In the genomic region with DNA sequence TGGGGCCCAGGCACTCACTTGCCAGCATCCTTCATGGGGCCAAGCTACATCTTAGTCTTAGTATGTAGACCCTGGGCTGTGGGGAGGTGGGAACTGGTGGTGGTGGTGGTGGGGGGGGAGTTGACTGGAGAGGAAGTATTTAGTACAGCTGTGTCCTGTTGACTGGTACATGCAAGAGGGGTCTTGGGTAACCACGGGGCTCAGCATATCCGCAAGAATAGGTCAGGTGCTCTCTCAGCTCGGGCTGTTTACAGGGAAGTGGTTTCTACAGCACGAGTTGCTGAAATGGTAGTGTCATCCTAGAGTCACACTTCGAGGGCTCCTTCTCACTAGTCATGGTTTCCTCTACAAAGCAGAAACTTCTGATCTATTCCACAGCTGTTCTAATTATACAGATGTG, we compare ENCODE assay signal across 13 mouse cellular contexts. TPM values are rescaled to one million over a fixed set of nuclear protein-coding genes. Genes with fewer than 3 reads are reported as not detected.
DNase-seq lines count a peak whose midpoint lies in the region; TF ChIP-seq lines count a peak whose summit lies in the region.
"Had no signal": no experiment of that assay in that cellular context is flagged by ENCODE, and none has a peak within 500 bp of the region (broad histone marks: within the 10 kb centered on the region; RNA-seq: fewer than 3 reads in every experiment).

No protein-coding gene starts in this region.

- peaks cover 3% of the 10 kb centered on the region; the same call in 1 of the 2 replicates for H3K9me3 ChIP-seq in megakaryocyte, embryonic 14.5 days
- H3K9me3 ChIP-seq: heart, embryonic 10.5 days had no signal

- DNase-seq in T-cell, adult 2 months (ENCODE audit: low spot score), result peak; percentile 78
- peak; percentile 59 for DNase-seq in induced T-regulatory cell, adult 2 months (ENCODE audit: low read depth)
- peak; percentile 55 to 79 for DNase-seq in thymus, adult 18-20 months
- DNase-seq in left cerebral cortex, adult 2 months (ENCODE audit: extremely low spot score in 1 of 2, low spot score in 2 of 2), result no peak
- DNase-seq in urinary bladder, postnatal 10 days (ENCODE audit: low spot score), result no peak
- no peak for DNase-seq in layer of hippocampus, postnatal 14 days (ENCODE audit: low spot score in 2 of 2)
- DNase-seq: forebrain, postnatal 0 days had no signal

- intact Hi-C loops in left cerebral cortex, adult 2 months (cut with DNase I), result no loop called here

- TF ChIP-seq CTCF in left cerebral cortex, adult 2 months (IDR thresholded peaks at IDR 0.05), result no peak

- no peak overlapping the region for H3K27ac ChIP-seq in left cerebral cortex, adult 2 months
- H3K27ac ChIP-seq: heart, embryonic 10.5 days had no signal

- peak overlapping the region; percentile 84 for H3K4me3 ChIP-seq in megakaryocyte, embryonic 14.5 days (replicated peaks)
- no peak overlapping the region for H3K4me3 ChIP-seq in left cerebral cortex, adult 2 months
- H3K4me3 ChIP-seq: heart, embryonic 10.5 days had no signal

- H3K4me1 ChIP-seq in megakaryocyte, embryonic 14.5 days, result peaks cover 39% of the 10 kb centered on the region

- no peaks in the 10 kb centered on the region for H3K27me3 ChIP-seq in megakaryocyte, embryonic 14.5 days (replicated peaks)

- H3K36me3 ChIP-seq in megakaryocyte, embryonic 14.5 days (replicated peaks; ENCODE audit: low read length), result no peaks in the 10 kb centered on the region
- H3K36me3 ChIP-seq: heart, embryonic 10.5 days had no signal

RNA-seq across cellular contexts. Expression of a gene that starts 5.3 kb away (rescaled TPM):
- not detected in 2 replicates for polyA plus RNA-seq in megakaryocyte, embryonic 14.5 days (2012; ENCODE audit: insufficient read depth, low replicate concordance)
- not detected for total RNA-seq in left cerebral cortex, adult 2 months (2021)
- total RNA-seq in layer of hippocampus, postnatal 14 days (2021), result not detected
- total RNA-seq: forebrain, postnatal 0 days; left cerebral cortex, adult 18-20 months; megakaryocyte-erythroid progenitor cell, adult 5-6 weeks had no signal
- polyA plus RNA-seq: embryonic facial prominence, embryonic 11.5 days; forebrain, postnatal 0 days; heart, embryonic 10.5 days; urinary bladder, adult 2 months had no signal

RNA-seq across cellular contexts. Expression of a gene that starts 9.0 kb away (rescaled TPM):
- 7.9 TPM in 1 of 2 replicates, not detected in the other for polyA plus RNA-seq in megakaryocyte, embryonic 14.5 days (2012; ENCODE audit: insufficient read depth, low replicate concordance)
- not detected for total RNA-seq in left cerebral cortex, adult 2 months (2021)
- not detected for total RNA-seq in layer of hippocampus, postnatal 14 days (2021)
- total RNA-seq: left cerebral cortex, adult 18-20 months had no signal

RNA-seq across cellular contexts. Expression of a gene that starts 22.2 kb away (rescaled TPM):
- 1.7 TPM in 1 of 2 replicates, not detected in the other for polyA plus RNA-seq in megakaryocyte, embryonic 14.5 days (2012; ENCODE audit: insufficient read depth, low replicate concordance)
- total RNA-seq in left cerebral cortex, adult 2 months (2021), result not detected
- total RNA-seq in layer of hippocampus, postnatal 14 days (2021), result not detected
- total RNA-seq: forebrain, postnatal 0 days; left cerebral cortex, adult 18-20 months had no signal
- polyA plus RNA-seq: embryonic facial prominence, embryonic 11.5 days; heart, embryonic 10.5 days had no signal

RNA-seq across cellular contexts. Expression of a gene that starts 47.3 kb away (rescaled TPM):
- polyA plus RNA-seq in megakaryocyte, embryonic 14.5 days (2012; ENCODE audit: insufficient read depth, low replicate concordance), result 26.0 TPM in 1 of 2 replicates, not detected in the other
- 1 to 10 TPM; 1.4 to 1.9 TPM for total RNA-seq in left cerebral cortex, adult 2 months (2021)
- total RNA-seq in layer of hippocampus, postnatal 14 days (2021), result 1 to 10 TPM; 1.2 to 1.5 TPM

Comparison
In these comparisons a context has a peak if more than half of its experiments do, and no peak if none do; other contexts are left out.
1. DNase-seq: peak in T-cell, adult 2 months (single experiment), induced T-regulatory cell, adult 2 months (single experiment) and thymus, adult 18-20 months (2 of 2); none in left cerebral cortex, adult 2 months (0 of 2), urinary bladder, postnatal 10 days (single experiment) and layer of hippocampus, postnatal 14 days (0 of 2).